Mouse (Mus musculus) urinary bladder, postnatal 25 days (tissue): ENCODE measurements at regions not wholly inside any gene's neighbourhood (a gene's known extent, or its start where the extent isn't known, plus 50 kb on each side); places are given as distances from the start of the nearest gene placed in this dataset.

Experiments used
- DNase-seq: peaks from one replicate; pipeline ENCODE4 v3.0.0; 2022; ENCODE audit warnings: low spot score

- no peak for DNase-seq
Measured at GRCm38 (mm10) chr1:92731353-92732282, 83.0 kb upstream of the Otos start.

DNA sequence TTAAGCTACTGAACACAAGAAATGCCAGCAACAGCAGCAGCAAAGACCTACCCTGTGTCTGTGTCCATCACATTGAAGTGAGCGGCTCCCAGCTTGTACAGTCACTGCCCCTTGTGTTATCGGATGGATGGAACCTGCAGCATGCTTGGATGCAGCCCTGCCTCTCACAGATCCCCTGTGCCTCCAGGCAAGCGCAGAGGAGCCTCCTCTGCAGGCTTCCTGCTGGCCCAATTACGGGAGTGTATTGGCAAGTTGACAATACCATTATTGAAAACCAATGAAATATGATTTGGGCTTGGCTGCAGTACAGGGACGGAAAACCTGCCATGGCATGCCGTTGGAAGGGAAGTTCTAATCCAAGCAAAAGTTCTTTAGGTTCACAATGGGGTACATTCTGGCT, 81.9 kb upstream of the Otos start:
- no peak for DNase-seq

- no peak for DNase-seq
Measured at GRCm38 (mm10) chr1:92727961-92728360, 79.3 kb upstream of the Otos start.

DNA sequence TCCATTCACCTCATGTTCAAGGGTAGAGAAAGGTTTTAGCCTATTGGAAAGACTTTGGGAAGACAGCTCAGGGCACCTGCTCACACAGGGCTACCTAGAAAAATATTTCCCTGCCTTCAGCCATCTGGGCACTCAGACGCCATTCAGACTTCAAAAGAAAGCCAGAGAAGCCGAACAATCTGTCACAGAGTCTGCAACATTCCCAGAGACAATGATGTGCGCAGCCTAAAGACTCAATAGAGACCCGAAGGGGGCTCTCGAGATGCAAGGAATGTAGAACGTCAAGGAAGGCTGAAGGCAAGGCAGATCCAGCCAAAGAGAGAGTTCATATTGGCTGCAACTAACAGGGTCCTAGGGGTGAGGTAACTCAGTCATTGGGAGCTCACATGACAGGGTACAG, 78.7 kb upstream of the Otos start:
- no peak for DNase-seq

GRCm38 (mm10) chr1:92726341-92726740, 77.7 kb upstream of the Otos start:
- no peak for DNase-seq

DNA sequence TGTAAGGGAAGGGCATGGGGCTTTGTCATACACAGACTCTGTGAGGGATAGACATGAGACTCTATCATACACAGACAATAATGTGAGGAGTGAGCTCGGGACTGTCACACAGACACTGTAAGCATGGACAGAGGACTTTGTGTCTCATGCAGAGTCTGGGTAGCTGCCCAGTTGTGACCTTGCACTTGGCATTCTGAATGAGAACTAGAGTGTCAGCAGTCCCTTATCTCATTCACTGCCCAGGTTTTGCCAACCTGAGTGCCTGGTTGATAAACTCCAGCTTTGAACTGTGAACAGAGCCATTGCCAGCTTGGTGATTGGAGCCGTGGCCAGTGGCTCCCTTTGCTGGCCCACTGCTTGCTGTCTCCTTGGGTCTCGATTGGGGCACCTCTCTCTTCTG, 75.5 kb upstream of the Otos start:
- DNase-seq, result no peak

DNA sequence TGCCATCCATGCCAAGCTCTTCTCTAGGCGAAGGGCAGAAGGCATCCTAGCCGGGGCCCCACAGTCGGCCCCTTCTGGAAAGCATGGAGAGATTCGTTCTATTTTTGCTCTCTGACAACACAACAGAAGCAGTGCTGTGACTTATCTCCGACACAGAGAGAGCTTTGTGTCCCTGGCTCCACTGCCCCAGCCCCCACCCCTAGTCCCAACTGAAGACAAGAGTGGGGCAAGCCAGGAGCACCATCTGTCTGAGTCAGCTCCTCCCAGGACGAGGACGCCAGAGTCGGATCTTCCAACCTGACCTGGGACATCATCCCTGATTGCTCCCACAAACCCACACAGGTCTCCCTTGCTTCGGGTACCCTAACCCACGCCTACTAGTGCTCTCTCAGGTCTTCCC, 71.9 kb upstream of the Otos start:
- DNase-seq, result no peak

GRCm38 (mm10) chr1:92719864-92720263, 71.2 kb upstream of the Otos start:
- no peak for DNase-seq

DNA sequence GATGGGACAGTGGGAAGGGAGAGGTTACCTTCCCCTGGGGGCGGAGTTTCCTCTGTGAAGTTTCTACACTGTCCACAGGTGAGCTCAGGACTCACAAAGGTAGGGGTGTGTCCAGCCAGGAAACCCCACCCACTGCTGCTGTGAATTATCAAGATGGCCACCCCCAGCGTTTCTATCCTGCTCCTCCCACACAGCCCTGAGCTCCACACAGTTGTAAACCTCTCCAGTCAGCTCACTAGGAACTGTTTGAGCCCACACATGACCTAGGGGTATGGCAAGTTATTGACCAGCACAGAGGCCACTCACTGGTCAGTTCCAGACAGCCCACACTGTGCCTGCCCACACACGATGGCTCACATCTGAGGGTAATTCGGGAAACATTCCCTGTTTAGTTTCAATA, 69.5 kb upstream of the Otos start:
- DNase-seq, result no peak

GRCm38 (mm10) chr1:92714725-92715324, 66.2 kb upstream of the Otos start:
- DNase-seq, result no peak

- DNase-seq, result no peak
Measured at GRCm38 (mm10) chr1:92712366-92712765, 63.7 kb upstream of the Otos start.

DNA sequence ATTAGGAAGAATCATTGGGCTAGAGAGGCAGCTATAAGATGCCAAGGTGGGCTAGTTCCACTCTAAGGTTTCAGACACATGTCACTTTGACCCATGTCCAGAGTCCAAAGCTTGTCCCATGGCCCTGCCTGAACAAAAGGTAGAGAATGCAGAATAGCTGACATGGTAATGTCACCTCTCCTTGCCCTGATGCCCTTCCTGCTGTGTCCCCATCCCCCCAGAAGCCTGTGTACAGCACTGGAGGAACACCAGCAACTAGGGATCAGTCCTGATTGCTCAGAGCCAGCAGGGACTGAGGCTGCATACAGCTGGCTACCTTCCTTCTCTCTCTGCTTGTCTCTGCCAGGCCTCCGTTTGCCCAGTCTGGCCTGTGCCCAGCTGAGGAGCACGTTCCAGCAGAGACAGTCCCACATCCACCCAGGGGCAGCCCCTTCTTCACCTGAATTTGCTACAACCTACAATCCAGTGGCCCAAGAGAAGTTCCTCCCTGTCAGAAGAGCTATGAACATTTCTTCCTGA, 61.7 kb upstream of the Otos start:
- DNase-seq, result no peak

DNA sequence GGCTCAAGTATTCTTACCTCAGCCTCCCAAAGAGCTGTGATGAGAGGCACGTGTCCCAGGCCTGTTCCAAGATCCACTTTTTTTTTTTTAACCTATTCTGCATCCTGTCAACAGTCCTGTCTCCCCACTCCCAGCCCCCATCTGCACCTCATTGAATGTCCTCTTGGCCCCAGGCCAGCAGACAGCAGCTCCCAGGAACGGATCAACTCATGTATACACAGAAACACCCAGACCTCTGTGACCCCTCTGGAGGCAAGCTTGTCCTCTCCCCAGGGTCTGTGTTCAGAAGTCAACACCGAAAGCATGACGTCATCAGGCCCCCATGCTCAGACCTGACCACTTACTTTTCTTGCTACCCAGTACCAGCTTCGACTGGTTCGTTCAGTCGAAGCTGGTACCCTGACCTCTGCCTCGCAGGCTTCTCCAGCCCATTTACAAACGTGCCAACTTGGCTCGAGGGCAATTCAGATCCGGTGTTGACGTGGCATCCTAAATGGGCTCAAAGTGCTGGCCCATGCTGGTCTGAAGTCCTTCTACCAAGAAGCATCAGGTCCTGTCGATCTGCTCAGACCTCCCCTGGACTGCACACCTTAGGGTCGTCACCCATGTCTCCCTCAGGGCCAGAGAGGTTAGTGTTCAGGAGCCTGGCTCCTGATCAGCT, 60.7 kb upstream of the Otos start:
- no peak for DNase-seq

DNA sequence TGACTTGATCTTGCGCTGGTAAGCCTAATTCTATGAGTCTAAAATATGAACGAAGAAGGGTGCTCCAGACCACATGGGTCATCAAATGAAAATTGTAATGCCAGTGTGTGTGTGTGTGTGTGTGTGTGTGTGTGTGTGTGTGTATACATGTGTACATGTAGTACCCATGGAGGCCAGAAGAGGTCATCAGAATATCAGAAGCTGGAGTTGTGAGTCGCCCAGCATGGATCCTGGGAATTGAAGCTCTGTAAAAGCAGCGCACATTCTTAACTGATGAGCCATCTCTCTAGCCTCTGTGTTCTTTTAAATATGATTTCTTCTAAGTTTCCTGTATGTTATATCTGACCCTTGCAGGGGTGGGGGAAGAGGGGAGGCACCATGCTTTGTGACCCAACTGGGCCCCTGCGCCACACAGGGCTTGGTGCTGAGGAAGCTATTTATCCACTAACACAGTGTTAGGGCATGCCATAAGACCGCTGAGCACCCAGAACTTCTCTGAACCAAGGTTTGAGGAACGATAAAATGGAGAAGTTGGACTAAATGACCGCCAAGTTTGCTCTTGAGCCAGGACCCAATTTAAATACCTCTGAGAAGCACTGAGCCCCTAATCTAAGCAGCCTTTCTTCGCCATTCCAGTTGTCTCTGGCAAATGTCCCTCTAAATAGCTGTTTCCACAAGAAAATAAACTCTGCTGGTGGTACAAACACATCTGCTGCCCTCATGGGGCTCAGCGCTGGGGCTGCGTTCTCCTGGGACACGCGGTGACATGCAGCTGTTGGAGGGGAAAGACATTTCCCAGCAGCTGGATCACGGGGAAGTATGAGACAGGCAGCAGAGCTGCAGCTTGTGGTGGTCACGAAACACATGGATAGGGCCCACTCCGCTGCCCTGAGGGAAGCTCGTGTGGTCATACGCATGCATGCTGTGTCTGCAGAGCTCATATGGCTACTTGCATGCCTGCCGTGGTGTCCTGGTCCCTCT, 59.6 kb upstream of the Otos start:
- DNase-seq, result no peak

- no peak for DNase-seq
Measured at GRCm38 (mm10) chr1:92707441-92707840, 58.8 kb upstream of the Otos start.

DNA sequence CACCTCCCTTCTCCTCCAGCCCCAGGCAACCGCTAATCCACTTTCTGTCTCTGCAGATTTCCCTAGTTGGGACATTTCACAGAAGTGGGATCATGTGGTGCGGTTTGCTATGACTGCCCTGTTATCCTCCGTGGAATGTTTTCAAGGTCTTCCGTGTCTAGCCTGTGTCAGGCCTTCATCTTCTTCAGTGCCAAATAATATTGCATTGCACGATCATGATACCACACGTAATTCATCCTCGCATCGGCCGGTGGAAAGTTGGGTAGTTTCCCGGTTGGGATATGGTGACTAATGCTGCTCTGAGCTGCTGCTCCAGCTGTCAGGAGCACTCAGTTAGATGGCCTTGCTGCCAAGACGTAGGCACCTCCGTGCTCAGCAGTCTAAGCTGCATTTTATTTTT, 55.3 kb upstream of the Otos start:
- no peak for DNase-seq

DNA sequence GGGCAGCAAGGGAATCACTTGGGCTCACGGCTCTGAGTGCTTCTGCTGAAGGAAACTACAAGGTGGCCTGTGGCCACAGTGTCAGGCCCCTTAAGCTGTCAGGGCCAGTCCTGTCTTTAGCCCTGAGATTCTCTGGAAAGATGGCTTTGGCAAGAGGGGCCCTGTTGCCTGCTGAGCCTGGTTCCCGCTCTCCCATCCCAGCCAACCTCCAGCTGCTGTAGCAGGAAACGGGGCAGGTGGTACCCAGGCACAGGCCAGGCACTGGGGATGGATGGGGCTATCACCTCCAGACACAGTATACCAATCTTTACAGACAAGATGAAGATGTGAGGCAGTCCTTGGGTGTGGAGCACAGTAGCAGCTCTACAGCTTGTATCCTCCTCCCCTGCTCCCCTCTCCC, 54.6 kb upstream of the Otos start:
- DNase-seq, result no peak

DNA sequence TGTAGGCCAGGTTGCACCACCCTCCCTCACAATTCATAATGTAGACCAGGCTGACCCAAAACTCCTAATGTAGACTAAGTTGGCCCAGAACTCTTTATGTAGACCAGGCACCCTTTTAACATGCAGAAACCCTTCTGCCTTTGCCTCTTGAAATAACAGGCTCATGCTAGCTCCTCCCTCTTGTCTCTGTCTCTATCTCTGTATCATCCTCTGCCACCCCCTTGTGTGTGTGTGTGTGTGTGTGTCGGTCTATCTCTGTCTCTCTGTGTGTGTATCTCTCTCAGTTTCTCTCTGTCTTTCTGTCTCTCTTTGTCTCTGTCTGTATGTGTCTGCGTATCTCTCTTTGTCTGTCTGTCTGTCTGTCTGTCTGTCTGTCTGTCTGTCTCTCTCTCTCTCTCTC, 51.5 kb upstream of the Otos start:
- no peak for DNase-seq

DNA sequence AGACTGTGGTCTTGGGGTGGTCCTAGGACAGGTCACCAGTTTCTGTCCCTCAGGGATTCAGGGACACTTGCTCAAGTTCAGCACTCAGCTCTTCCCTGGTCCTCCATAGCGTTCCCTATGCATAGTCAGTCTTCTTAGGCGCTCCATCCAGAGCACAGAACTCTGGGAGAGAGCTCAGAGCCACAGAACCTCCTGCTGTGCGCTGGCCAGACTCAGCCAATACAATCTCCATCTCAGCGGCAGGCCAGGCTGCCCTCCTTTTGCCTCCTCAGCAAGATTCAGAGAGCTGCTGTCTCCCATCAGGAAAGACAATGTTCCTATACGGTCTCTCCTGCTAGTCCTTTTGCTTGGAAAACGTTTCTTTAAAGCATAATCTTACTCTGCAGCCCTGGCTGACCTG, 51.1 kb upstream of the Otos start:
- DNase-seq, result no peak

DNA sequence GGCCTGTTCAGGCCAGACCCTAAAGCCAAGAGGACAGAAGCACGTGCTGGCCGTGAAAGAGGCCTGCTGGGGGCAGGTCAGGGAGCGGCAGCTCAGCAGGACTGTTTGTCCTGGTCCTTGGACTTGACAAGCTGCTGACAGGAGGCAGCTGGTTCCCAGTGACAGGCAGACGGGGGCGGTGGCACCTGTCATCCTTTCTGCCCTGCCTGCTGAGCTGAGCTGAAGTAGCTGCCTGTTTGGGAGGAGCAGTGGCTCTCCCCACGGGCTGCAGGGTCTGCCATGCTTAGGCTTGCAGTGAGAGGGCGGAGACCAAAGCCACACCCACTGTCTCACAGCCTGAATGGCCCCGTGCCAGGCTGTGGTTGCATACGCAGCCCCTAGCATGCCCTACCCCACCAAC, 50.4 kb upstream of the Otos start:
- no peak for DNase-seq

DNA sequence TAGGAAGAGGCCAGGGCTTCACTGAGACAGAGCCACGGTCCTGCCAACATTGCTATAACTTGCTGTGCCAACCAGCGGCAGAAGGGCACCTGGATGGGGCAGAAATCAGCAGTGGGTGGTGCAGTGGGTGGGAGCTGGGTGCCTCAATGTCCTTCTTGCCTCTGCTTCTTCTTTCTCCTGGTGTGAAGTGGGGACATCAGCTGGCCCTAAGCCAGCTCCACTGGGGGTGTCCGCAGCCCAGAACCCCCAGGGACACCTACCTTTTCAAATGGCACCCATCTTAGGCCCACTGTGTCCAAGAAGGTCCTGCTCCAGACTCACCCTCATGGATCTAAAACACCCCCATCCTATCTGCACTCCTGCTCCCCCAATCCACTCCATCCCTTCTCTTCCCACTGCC, 49.9 kb upstream of the Otos start:
- DNase-seq, result no peak
